Mouse (Mus musculus) liver, postnatal 0 days (tissue): Measurements from ENCODE around the gene Prss16. TPM values are rescaled to one million over a fixed set of nuclear protein-coding genes. Genes with fewer than 3 reads are reported as not detected.

Experiments
- ATAC-seq: fragments of 200-750 bp; cut with Nextera tagmentation; 2 replicates; pipeline ENCODE4 v1.8.0; 2017; ENCODE audit warnings: mild to moderate bottlenecking, moderate library complexity
- DNase-seq: peaks from one replicate; pipeline ENCODE4 v3.0.0-alpha.2; 2016
- H3K27ac ChIP-seq: fragments of 300-500 bp; sonication (generic); 2 replicates; pipeline ENCODE4 v1.5.1; 2014; ENCODE audit warnings: antibody characterized with exemption, moderate library complexity, mild to moderate bottlenecking, low read depth
- H3K27me3 ChIP-seq: fragments of 300-500 bp; sonication (generic); 2 replicates; pipeline ENCODE4 v1.6.1; 2014; ENCODE audit warnings: low read length, control low read depth, mixed read lengths; ENCODE audit not compliant: insufficient read depth
- H3K36me3 ChIP-seq: fragments of 300-500 bp; sonication (generic); replicated peaks from 2 replicates; pipeline ENCODE4 v1.6.1; 2014; ENCODE audit warnings: mild to moderate bottlenecking, control low read depth, low read length, moderate library complexity, mixed read lengths; ENCODE audit not compliant: insufficient read depth
- H3K4me1 ChIP-seq: fragments of 300-500 bp; sonication (generic); 2 replicates; pipeline ENCODE4 v1.6.1; 2014; ENCODE audit warnings: antibody characterized with exemption, mild to moderate bottlenecking, control low read depth; ENCODE audit not compliant: insufficient read depth
- H3K4me2 ChIP-seq: fragments of 300-500 bp; sonication (generic); 2 replicates; pipeline ENCODE4 v1.6.1; 2014; ENCODE audit warnings: low read depth, mild to moderate bottlenecking, low read length, moderate library complexity, mixed read lengths
- H3K4me3 ChIP-seq: fragments of 300-500 bp; sonication (generic); 2 replicates; pipeline ENCODE4 v1.5.1; 2014; ENCODE audit warnings: low read depth, low read length
- H3K9ac ChIP-seq: fragments of 300-500 bp; sonication (generic); replicated peaks from 2 replicates; pipeline ENCODE4 v1.6.1; 2014; ENCODE audit warnings: mild to moderate bottlenecking, moderate library complexity
- H3K9me3 ChIP-seq: fragments of 300-500 bp; sonication (generic); 2 replicates; pipeline ENCODE4 v1.6.1; 2016; ENCODE audit warnings: mild to moderate bottlenecking, control low read depth, low read length, mixed read lengths
- CTCF ChIP-seq: sonication (generic); IDR thresholded peaks from 2 replicates; pipeline ENCODE4 v1.5.1; 2016; ENCODE audit warnings: antibody characterized with exemption, low read depth
- EP300 ChIP-seq: IDR thresholded peaks from 2 replicates; pipeline ENCODE4 v1.6.1; 2016; ENCODE audit warnings: antibody characterized with exemption, low read depth, mild to moderate bottlenecking
- WGBS: fragments of 180-500 bp; shearing (Covaris S2); extraction: QIAGEN DNeasy Blood & Tissue Kit; methylation state at CpG from one replicate; pipeline ENCODE4 v1.1.7; 2014; ENCODE audit not compliant: insufficient replicate concordance; 5-methylcytosine and 5-hydroxymethylcytosine counted together
- polyA plus RNA-seq: library from polyadenylated mRNA; unstranded; fragments of >200 nt; fragmentation: Nextera tagmentation; extraction: Ambion mirVana; gene quantifications from 2 replicates; pipeline ENCODE4 v1.2.1, GENCODE M21; 2015

The Prss16 gene
- polyA plus RNA-seq, 1 experiment from 2014 or later: 0.92 TPM

DNA sequence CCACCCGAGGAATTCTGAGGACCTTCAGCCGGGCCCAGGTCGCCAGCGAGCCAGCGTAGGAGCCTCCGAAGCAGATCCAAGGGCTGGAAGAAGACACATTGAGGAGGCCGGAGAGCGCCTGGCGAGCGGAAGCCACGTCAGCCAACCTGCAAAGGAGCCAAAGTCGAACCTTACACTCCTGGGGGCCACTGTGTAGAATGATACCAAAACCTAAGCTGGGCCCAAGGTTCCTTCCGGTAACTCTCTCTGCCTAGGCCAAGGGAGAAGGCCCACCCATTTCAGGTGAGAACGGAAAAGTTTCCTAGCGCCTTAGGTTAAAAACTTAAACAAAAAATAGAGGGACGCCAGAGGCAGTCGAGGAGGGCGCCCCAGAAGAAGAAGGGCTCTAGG lies 2.4 kb downstream of the Prss16 start:
- 12% methylated on average over 18 of the region's 18 CpGs for WGBS
- peaks cover 65% of the 10 kb centered on the region for H3K27me3 ChIP-seq
- no peak for TF ChIP-seq EP300
- TF ChIP-seq CTCF: no peak
- H3K4me3 ChIP-seq: peak overlapping the region; percentile 59
- H3K9ac ChIP-seq: peak overlapping the region; percentile 35; the same call in 1 of the 2 replicates
- no peak for DNase-seq
- no peak for ATAC-seq
- H3K4me2 ChIP-seq: peak overlapping the region; percentile 91
- H3K36me3 ChIP-seq: no peaks in the 10 kb centered on the region
- peaks cover 19% of the 10 kb centered on the region for H3K4me1 ChIP-seq
- no peak overlapping the region for H3K27ac ChIP-seq
- no peaks in the 10 kb centered on the region for H3K9me3 ChIP-seq

GRCm38 (mm10) chr13:22006334-22007120 lies 3.0 kb downstream of the Prss16 start:
- DNase-seq (peak; percentile 78), ATAC-seq (peak; percentile 83)
- Histone ChIP-seq H3K27me3 (peaks cover 61% of the 10 kb centered on the region), H3K36me3 (no peaks in the 10 kb centered on the region), H3K4me2 (peak overlapping the region; percentile 91), H3K4me3 (peak overlapping the region; percentile 59), H3K27ac (no peak overlapping the region), H3K4me1 (peaks cover 19% of the 10 kb centered on the region), H3K9me3 (no peaks in the 10 kb centered on the region), H3K9ac (peak overlapping the region; percentile 35)
- WGBS: under 1% methylated on average over 38 of the region's 38 CpGs
- TF ChIP-seq CTCF (no peak; the same call in 1 of the 2 replicates), EP300 (no peak)

- 0% methylated on average over 45 of the region's 45 CpGs for WGBS
- Histone ChIP-seq H3K9ac (peak overlapping the region; percentile 35), H3K36me3 (no peaks in the 10 kb centered on the region), H3K27ac (no peak overlapping the region), H3K4me2 (peak overlapping the region; percentile 91), H3K4me1 (peaks cover 22% of the 10 kb centered on the region), H3K4me3 (peak overlapping the region; percentile 59), H3K9me3 (no peaks in the 10 kb centered on the region), H3K27me3 (peaks cover 64% of the 10 kb centered on the region)
- TF ChIP-seq EP300: no peak
- TF ChIP-seq CTCF: no peak
- peak; percentile 59 for DNase-seq
- peak; percentile 75 for ATAC-seq
Measured at GRCm38 (mm10) chr13:22005605-22006333, 3.8 kb downstream of the Prss16 start.

GRCm38 (mm10) chr13:22001823-22002222 lies 7.7 kb downstream of the Prss16 start:
- TF ChIP-seq EP300: no peak
- TF ChIP-seq CTCF: no peak
- H3K9ac ChIP-seq: no peak overlapping the region
- no peak overlapping the region for H3K27ac ChIP-seq
- DNase-seq: no peak
- no peak overlapping the region for H3K4me3 ChIP-seq
- no peaks in the 10 kb centered on the region for H3K9me3 ChIP-seq
- peaks cover 20% of the 10 kb centered on the region for H3K4me1 ChIP-seq
- peak overlapping the region; percentile 27; the same call in 1 of the 2 replicates for H3K4me2 ChIP-seq
- peaks cover 66% of the 10 kb centered on the region for H3K27me3 ChIP-seq
- peak; percentile 12; the same call in 1 of the 2 replicates for ATAC-seq
- no peaks in the 10 kb centered on the region for H3K36me3 ChIP-seq
- whole genome bisulfite sequencing: 10% methylated on average over 5 of the region's 5 CpGs

DNA sequence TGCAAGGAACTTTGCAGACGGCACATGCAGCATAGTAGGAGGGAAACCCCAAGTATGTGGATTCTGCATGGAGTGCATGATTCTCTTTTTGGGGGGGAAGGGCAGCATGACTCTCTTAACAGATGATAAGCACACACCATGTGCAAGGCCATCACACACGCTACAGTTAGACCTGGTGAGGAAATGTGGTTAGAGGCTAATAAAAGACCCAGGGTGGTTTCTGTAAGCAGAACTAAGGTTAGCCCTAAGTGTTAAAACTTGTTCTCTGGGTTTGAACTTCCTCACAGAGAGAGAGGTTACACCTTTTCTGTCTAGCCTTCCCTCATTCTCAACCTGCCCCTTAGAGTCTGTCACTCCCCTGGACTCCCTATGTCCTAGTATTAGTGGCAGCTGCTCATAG lies 8.2 kb downstream of the Prss16 start:
- H3K4me2 ChIP-seq: peak overlapping the region; percentile 27; the same call in 1 of the 2 replicates
- no peaks in the 10 kb centered on the region for H3K36me3 ChIP-seq
- 20% methylated on average over 2 of the region's 2 CpGs for WGBS
- H3K27me3 ChIP-seq: peaks cover 66% of the 10 kb centered on the region
- ATAC-seq (no peak), DNase-seq (no peak)
- TF ChIP-seq EP300 (no peak), CTCF (no peak)
- peaks cover 18% of the 10 kb centered on the region for H3K4me1 ChIP-seq
- no peaks in the 10 kb centered on the region for H3K9me3 ChIP-seq
- H3K4me3 ChIP-seq: no peak overlapping the region
- H3K9ac ChIP-seq: no peak overlapping the region
- H3K27ac ChIP-seq: no peak overlapping the region

- 58% methylated on average over 4 of the region's 4 CpGs for WGBS
- ATAC-seq (no peak), DNase-seq (no peak)
- TF ChIP-seq CTCF (no peak), EP300 (no peak)
- Histone ChIP-seq H3K27ac (no peak overlapping the region), H3K4me1 (peaks cover 20% of the 10 kb centered on the region), H3K4me2 (no peak overlapping the region), H3K9ac (no peak overlapping the region), H3K27me3 (peaks cover 66% of the 10 kb centered on the region), H3K9me3 (no peaks in the 10 kb centered on the region), H3K36me3 (no peaks in the 10 kb centered on the region), H3K4me3 (no peak overlapping the region)
Measured at GRCm38 (mm10) chr13:21999147-21999546, 10.4 kb downstream of the Prss16 start.
